ENCODE assay signal across 8 mouse cellular contexts in the genomic region with DNA sequence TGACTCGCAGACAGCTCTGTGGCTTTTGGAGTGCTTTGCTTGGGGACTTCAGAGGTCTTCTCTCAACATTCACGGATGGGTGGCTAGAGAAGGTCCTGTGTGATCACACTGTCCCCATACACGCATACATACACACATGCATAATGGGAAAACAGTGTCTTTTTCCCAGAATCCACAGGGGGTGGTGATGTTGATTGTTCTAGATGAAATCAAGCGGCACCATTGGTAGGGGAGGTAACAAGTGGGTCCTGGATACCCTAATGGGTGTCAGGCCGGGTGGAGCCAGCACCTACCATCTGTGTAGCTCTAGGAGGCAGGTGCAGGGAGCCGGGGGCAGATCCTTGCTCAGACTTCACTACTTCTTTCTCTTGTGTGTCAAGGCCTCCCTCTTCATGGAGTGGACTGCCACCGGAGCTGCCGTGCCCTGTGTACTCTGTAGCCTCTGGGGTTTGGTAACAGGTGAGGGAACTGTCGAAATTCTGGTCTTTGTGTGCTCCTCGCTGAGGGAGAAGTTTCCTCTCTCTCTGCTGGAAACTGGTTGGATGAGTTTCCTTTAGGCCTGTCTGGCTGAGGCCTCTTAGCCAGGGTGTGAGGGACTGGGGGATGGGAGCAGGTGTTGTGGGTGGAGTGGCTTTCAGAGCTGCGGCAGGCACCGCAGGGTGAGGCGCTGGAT. TPM values are rescaled to one million over a fixed set of nuclear protein-coding genes. Genes with fewer than 3 reads are reported as not detected.
A peak's percentile ranks its signal among the peaks of the same experiment; 100 is the strongest.
DNase-seq lines count a peak whose midpoint lies in the region; ATAC-seq and TF ChIP-seq lines count a peak whose summit lies in the region.

No protein-coding gene starts in this region.

- peaks cover 52% of the 10 kb centered on the region for H3K4me1 ChIP-seq in heart, embryonic 11.5 days (ENCODE audit: control insufficient read depth, insufficient read depth, low read length)
- peaks cover 23% of the 10 kb centered on the region for H3K4me1 ChIP-seq in embryonic fibroblast, embryonic 13.5 days (ENCODE audit: control insufficient read depth, insufficient read depth, low read length)
- H3K4me1 ChIP-seq in kidney, embryonic 15.5 days = peaks cover 75% of the 10 kb centered on the region

- TF ChIP-seq POLR2A in embryonic fibroblast, embryonic 13.5 days (IDR thresholded peaks at IDR 0.05; ENCODE audit: low read depth, low read length) = no peak

- no peak overlapping the region for H3K4me3 ChIP-seq in heart, embryonic 11.5 days (ENCODE audit: low read depth, low read length)
- H3K4me3 ChIP-seq in embryonic fibroblast, embryonic 13.5 days (ENCODE audit: insufficient read depth, low read length) = no peak overlapping the region
- H3K4me3 ChIP-seq in kidney, embryonic 15.5 days (replicated peaks) = peak overlapping the region; percentile 23

- no peak for TF ChIP-seq CTCF in embryonic fibroblast, embryonic 13.5 days (IDR thresholded peaks at IDR 0.05; ENCODE audit: borderline replicate concordance, insufficient read depth, low read length)

- H3K4me2 ChIP-seq in heart, embryonic 11.5 days = peak overlapping the region; percentile 58
- peak overlapping the region; percentile 52 for H3K4me2 ChIP-seq in kidney, embryonic 15.5 days

- ATAC-seq in heart, embryonic 11.5 days (replicated peaks; ENCODE audit: insufficient number of reproducible peaks, low FRiP score, low TSS enrichment) = no peak
- ATAC-seq in kidney, embryonic 15.5 days (replicated peaks; ENCODE audit: low FRiP score) = peak; percentile 49; the same call in 1 of the 2 replicates
- ATAC-seq in megakaryocyte, adult 5-6 weeks (ENCODE audit: poor library complexity, severe bottlenecking) = peak; percentile 76
- no peak for ATAC-seq in activated CD4-positive, CD25-positive, alpha-beta regulatory T cell, adult 4 months

- intact Hi-C loops in heart, postnatal 14 days (cut with DNase I) = loop anchor here (2.0 to 5.0 kb wide), 2 partner anchors 13 to 50 kb away; no protein-coding TSS in a partner anchor

- H3K9ac ChIP-seq in heart, embryonic 11.5 days (ENCODE audit: low read depth, low read length) = peak overlapping the region; percentile 52; the same call in 1 of the 2 replicates
- no peak overlapping the region for H3K9ac ChIP-seq in kidney, embryonic 15.5 days

- WGBS in heart, embryonic 11.5 days (ENCODE audit: insufficient replicate concordance) = 31% methylated on average over 13 of the region's 13 CpGs
- WGBS in kidney, embryonic 15.5 days = 30% methylated on average over 13 of the region's 13 CpGs

- no peak overlapping the region for H3K27ac ChIP-seq in heart, embryonic 11.5 days (ENCODE audit: low read depth, low read length)
- peak overlapping the region; percentile 43 for H3K27ac ChIP-seq in embryonic fibroblast, embryonic 13.5 days (ENCODE audit: insufficient read depth, low read length)
- peak overlapping the region; percentile 88 for H3K27ac ChIP-seq in kidney, embryonic 15.5 days

- no peak for DNase-seq in heart, postnatal 14 days
- DNase-seq in cerebellum, adult 8-10 months = no peak
- DNase-seq in T-cell, adult 2 months (ENCODE audit: low spot score) = no peak

- H3K27me3 ChIP-seq in heart, embryonic 11.5 days (ENCODE audit: control insufficient read depth, insufficient read depth, low read length) = peaks cover 3% of the 10 kb centered on the region; the same call in 1 of the 2 replicates
- H3K27me3 ChIP-seq in kidney, embryonic 15.5 days = no peaks in the 10 kb centered on the region

- no peaks in the 10 kb centered on the region for H3K9me3 ChIP-seq in heart, embryonic 11.5 days (replicated peaks; ENCODE audit: control insufficient read depth, low read length)
- no peaks in the 10 kb centered on the region for H3K9me3 ChIP-seq in kidney, embryonic 15.5 days (replicated peaks)

- no peaks in the 10 kb centered on the region for H3K36me3 ChIP-seq in heart, embryonic 11.5 days (ENCODE audit: control insufficient read depth, insufficient read depth, low read length)
- no peaks in the 10 kb centered on the region for H3K36me3 ChIP-seq in kidney, embryonic 15.5 days

RNA-seq across cellular contexts. Expression of a gene that starts 16.9 kb away (rescaled TPM):
- polyA plus RNA-seq in heart, embryonic 11.5 days (2014; fragmentation: Nextera tagmentation; extraction: Ambion mirVana) = 4.4 and 5.4 TPM in 2 replicates
- 10 to 100 TPM; 19.1 to 20.4 TPM for total RNA-seq in heart, postnatal 14 days (2021)
- 21.8 and 25.1 TPM in 2 replicates for polyA plus RNA-seq in embryonic fibroblast, embryonic 13.5 days (2011; ENCODE audit: insufficient read length, low read depth, missing spikeins)
- 18.2 and 18.8 TPM in 2 replicates for polyA plus RNA-seq in kidney, embryonic 15.5 days (2015; fragmentation: Nextera tagmentation; extraction: Ambion mirVana)
- 40.4 and 44.3 TPM in 2 replicates for total RNA-seq in megakaryocyte, adult 5-6 weeks (2015)
- total RNA-seq in megakaryocyte, adult 5-6 weeks (2017) = 46.6 and 50.5 TPM in 2 replicates
- polyA plus RNA-seq in activated CD4-positive, CD25-positive, alpha-beta regulatory T cell, adult 4 months (2017; shearing (Covaris generic)) = 1 to 10 TPM; 2.5 to 3.7 TPM

Comparison
In these comparisons a context has a peak if more than half of its experiments do, and no peak if none do; other contexts are left out.
1. ATAC-seq: peak in kidney, embryonic 15.5 days (single experiment) and megakaryocyte, adult 5-6 weeks (single experiment); none in heart, embryonic 11.5 days (single experiment) and activated CD4-positive, CD25-positive, alpha-beta regulatory T cell, adult 4 months (single experiment).